Mouse (Mus musculus) natural killer cell, adult 2 months (primary cell): ENCODE results near the gene Lrrc34.

ENCODE experiments used
- DNase-seq, 2 experiments: peaks; one replicate each; pipeline ENCODE4 v3.0.0; 2022; ENCODE audit warnings: low spot score in 2 of 2

Gene Lrrc34

DNA sequence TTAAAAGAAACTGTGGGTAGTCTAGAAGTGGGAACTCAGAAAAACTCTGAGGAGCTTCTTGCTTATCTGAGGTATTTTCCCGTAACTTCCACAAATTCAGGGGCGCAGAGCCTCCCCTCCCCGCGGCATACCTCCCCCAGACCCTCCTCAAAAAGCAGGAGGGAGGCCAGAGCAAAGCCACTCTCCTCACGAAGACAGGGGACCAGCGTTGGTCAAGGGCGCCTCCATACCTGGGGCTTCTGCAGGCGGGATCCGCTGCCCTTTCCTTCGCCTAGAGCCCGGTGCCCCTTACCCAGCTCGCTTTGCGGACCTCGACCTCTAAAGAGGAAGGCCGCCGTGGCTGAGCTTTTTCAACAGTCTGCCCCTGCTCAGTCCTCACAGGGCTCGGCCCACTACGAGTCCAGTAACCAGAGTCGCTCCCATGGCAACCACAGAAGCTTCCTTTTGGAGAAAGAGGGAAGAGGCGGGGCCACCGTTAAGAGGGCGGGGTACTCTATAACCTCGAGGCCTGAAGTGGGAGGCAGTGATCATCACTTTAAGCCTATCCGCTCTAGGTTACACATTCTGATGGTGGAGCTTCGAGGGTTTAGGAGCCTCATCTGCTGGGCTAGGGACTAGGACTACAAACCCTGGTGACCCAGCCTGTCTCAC, at the start of gene Lrrc34:
Gene Lrrc34 (minus strand): TSS at position 430 of the 651 bp plus-strand sequence.
- DNase-seq = no peak

DNA sequence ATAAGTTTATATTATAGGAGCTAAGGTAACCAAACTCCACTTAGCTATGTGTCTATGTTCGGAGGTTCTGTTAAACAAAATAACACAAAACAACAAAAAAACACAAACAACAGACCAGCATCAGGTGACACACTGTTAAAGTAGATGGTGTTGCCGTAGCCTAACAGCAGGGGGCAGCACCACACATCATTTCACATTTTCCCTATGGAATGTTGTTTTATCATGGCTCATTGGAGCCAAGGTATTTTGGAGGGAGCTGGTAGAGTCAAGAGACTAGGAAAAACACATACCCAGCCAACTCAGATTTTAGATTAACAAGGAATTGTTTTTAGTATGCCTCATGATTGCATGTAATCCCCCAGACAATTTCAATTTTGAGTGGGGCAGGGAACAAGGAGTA, 48.7 kb upstream of the Lrrc34 start:
- no peak for DNase-seq

DNA sequence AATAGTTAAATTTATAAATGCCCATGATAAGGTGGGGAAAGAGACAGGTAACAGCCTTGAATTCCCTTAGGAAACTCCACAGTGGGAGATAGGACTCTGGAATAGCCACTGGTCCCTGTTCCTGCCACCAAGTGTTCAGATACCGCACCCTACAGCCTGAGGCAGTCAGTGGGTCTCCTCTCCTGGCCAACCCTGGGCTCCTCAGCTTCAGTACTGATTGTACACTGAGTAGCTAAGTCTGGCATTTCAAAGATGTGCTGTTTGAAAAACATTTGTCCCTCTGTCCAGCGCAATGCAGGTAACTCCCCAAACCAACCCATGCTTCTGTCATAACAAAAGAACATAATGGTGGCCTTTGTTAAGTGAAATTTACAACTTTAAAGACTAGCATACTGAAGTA, 48.0 kb upstream of the Lrrc34 start:
- no peak for DNase-seq

DNA sequence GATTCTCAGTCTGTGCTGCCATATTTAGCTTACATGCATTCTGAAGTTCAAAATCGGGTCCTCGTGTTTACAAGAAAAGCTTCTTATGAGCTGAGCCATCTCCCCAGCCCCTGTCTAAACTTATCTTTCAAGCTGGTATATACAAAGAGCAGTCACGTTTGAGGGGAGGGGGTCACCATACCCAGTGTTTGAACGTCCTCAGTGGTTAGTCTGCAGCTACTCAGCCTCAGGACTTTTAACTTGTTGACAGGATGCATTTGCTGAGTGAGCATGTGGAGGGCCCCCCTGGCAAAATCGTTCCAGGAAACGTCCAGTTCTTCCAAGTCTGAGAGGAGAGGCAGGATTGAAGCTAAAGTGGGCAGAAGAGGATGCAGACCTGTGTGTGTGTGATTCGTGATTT, 43.3 kb upstream of the Lrrc34 start:
- no peak for DNase-seq

DNA sequence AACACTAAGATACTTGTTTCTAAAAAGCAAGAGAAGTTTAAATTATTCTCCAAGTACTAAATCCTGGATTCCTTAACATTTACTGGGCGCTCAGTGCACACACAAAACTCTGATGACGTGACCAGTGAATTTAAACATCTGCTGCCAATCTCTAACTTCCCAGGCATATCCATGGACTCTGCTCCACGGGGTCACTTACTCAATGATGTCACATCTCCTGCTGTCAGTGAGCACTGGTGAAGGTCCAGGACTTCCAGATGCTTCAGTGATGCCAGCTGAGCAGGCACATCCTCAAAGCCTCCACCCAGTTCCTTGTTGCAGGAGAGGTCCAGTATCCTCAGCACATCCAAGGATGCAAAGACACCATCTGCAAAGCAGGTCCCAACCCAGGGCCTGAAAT, 39.5 kb upstream of the Lrrc34 start:
- no peak for DNase-seq

DNA sequence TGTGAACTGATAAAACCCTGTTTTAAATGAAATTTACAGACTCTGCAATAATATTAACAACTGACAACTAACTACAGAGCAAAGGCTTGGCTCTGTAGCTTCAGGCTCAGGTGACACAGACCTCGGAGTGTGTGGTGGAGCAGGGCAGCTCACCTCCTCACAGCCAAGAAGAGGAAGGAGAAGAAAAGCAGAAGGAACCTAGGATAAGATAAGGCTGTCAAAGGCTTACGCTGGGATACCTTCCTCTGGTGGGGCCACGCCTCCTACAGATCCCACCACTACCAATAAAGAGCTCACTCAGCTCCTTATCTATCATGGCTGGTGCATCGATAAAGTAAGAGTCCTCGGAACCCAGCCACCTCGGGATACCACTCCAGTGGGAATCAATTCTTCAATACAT, 35.5 kb upstream of the Lrrc34 start:
- no peak for DNase-seq

DNA sequence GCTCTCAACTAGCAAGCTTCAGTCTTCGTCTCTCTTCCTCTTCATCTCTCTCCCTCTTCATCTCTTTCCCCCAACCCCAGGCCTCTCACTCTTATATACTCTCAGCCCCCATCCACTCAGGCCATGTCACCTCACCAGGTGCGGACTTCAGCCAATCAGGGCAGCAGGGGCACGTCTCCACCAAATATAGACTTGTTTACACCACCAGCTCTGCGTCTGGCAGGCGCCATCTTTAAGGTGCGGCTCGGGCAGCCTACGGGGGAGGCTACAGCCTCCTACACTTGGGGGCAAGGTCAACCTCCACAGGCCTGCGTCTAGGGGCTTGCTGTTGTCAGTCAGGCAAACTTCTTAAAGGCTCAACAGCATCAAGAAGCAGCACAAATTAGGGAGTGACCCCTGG, 10.8 kb upstream of the Lrrc34 start:
- no peak for DNase-seq

DNA sequence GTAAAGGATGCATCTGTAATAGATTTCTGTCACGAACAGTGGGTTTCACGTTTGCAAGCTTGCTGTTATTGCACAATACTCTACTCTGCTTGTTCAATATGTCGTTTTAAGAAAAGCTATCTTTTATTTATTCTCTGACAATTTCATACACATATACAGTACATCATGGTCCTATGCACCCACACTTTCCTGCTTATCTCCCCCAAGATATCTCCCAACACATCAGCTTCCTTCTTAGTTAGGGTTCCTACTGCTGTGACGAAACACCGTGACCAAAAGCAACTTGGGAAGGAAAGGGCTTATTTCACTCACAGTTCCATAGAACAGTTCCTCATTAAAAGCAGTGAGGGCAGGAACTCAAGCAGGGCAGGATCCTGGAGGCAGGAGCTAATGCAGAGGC, 8.3 kb upstream of the Lrrc34 start:
- no peak for DNase-seq

DNA sequence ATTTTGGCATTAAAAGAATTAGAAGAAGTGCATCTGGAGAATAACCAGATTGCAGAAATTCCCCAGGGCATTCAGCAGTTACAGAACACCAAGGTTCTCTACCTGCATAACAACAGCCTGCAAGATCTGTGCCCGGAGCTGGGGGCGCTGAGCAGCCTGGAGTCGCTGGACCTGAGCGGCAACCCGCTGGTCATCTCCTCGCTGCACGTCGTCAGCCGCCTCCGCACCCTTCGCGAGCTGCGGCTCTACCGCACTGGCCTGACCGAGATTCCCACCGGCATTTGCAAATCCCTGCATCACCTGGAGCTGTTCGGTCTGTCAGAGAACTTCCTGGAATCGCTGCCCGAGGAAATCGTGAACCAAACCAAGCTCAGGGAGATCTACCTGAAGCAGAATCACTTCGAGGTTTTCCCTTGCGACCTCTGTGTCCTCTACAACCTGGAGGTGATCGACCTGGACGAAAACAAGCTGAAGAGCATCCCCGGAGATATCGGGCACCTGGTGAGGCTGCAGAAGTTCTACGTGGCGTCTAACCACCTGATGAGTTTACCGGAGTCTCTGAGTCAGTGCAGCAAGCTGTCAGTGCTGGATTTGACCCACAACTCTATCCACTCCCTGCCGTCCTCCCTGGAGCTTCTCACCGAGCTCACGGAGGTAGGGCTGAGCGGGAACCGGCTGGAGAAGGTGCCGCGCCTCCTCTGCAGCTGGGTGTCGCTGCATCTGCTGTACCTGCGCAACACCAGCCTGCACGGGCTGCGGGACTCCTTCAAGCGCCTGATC, 2.6 kb upstream of the Lrrc34 start:
- DNase-seq = no peak

DNA sequence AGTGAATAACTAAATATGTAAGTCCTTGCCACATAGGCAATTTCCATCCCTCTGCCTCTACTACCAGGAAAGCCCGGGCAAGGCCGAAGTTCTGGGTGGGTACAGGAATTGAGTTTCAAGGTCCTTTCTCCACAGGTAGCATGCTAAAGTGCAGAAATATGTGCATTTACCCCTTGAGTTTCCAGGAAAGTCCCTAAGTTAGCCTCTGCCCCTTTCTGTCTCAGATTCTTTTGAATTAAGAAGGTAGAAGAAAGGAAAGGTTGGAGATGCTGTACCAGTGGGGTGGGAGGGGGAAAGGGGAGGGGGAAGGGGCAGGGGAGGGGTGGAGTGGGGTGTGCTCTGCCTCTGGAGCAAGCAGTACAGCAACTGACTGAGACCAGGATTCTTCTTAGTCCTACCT, 797 bp upstream of the Lrrc34 start:
- no peak for DNase-seq

DNA sequence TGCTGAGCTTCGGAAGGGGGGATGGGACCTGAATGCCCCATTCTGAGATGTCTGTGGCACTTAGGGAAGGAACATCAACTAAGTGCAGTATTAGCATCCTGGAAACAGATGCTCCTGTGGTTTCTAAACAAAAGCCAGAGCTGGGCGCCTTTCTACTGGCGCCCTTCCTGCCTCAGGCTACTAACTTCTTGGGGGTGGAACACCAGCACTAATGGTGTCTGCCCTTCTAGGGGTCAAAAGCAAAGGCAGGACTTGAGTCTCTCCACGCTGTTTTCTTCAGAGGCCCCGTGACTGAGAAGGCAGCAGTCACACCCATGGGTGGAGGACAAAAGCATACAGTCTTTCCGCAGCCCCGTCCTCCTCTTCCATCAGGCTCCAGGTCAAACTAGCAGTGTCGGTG, 908 bp downstream of the Lrrc34 start:
- no peak for DNase-seq

DNA sequence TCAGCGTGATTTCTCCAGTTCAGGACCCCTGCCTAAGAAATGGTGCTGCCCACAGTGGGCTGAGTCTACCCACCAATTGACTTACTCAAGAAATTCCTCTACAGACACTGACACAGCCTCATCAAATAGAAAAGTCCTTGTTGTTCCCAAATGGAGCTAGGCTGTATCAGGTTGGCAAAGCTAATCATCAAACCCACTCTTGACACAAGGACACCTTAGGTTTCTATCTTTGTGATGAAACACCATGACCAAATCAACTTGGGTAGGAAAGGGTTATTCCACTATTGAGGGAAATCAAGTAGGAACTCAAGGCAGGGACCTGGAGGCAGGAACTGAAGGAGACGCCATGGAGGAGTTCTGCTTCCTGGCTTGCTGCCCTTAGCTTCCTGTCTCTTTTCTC, 3.5 kb downstream of the Lrrc34 start, which contains the start of gene Lrriq4:
Gene Lrriq4 (plus strand): TSS at position 301 of the 400 bp plus-strand sequence.
- no peak for DNase-seq

DNA sequence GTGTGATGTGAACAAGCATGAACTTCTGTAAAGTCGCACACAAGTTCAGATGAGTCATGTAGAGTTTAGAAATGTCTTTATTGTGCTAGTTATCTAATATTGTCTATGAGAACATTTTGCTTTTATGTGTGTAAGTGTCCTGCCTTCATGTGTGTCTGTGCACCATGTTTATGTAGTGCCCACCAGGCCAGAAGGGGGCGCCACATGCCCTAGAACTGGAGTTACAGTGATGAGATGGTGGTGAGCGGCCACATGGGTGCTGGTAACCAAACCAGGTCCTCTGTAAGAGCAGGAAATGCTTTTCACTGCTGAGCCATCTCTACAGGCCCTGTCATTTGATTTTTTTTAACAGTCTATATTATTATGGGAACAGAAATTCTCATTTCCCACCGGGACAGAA, 12.0 kb downstream of the Lrrc34 start:
- DNase-seq = no peak

DNA sequence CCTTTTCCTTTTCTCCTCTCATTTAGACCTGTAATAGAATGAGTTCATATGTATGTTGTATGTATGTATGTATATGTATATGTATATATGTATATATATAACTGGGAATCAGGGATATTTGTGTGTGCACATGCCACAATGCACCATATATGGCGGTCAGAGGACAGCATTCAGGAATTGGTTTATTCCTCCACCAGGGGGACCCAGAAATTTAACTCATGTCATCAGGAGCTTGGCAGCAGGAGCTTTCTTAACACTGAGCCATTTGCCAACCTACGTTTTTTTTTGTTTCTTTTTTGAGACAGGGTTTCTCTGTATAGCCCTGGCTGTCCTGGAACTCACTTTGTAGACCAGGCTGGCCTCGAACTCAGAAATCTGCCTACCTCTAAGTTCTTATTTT, 14.0 kb downstream of the Lrrc34 start:
- DNase-seq = no peak

DNA sequence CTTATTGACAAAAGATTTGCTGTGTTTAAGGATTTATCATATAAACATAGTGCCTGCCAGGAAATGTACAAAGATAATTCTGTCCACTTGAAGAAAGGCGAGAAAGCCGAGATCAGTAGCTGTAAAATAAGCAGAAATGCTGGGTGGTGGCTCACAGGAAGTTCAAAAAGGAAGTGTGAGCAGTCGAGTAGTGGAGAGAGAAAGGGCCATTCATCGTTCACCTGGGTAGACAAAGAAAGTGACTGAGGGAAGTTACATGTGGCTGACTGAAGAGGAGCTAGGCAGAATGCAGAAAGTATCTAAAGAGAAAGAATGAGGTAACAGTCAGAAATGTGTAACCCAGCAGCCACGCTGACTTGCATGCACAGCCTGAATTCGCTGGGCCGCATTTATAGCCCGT, 27.5 kb downstream of the Lrrc34 start:
- DNase-seq = peak in 1 of 2 experiments; percentile 22

DNA sequence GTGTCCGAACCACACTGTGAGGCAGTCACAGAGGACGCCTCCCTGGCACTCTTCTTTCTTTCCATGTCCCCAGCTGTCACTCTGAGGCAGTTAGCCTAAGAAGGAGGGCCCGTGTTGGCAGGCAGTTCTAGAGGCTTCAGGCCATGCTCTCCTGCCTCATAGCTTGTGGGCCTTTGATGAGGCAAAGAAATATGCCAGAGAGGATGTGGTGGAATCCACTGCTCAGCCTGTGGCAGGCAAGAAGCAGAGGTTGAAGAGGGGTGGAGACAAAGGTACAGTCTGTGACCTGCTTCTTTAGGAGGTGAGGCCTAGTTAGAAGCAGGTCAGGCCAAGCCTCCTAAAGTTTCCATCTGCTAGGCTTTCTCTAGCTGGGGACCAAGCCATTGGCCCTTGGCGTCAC, 36.7 kb downstream of the Lrrc34 start:
- DNase-seq = no peak

DNA sequence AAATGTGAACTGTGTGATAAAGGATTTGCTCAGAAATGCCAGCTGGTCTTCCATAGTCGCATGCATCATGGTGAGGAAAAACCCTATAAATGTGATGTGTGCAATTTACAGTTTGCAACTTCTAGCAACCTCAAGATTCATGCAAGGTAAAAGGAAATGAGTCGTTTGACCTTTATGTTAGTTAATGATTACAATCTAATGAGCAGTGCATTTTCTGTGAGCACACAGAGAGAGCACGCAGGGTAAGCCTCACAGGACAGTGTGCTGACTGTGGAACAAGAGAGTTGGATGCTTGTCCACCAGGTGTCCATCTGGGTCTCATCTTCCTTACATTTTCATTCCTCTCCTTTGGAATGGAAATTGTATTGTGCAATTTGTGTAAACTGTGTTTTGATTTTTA, 38.7 kb downstream of the Lrrc34 start:
- DNase-seq = no peak

DNA sequence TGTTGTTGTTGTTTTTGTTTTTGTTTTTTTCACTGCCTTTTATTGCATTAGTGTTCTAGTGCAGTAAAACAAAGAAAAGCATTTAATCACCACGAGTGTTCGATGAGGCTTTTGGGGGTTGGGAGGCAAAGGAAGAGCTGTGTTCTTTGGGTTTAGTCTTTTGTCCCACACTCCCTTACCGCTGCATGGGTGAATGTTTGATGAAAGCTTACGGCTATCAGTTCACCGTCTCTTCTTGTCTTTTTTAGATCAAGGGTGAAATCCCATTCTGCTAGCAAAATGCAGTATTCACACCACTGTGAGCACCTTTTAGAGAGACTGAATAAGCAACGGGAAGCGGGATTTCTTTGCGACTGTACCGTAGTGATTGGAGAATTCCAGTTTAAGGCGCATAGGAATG, 44.4 kb downstream of the Lrrc34 start:
- no peak for DNase-seq

DNA sequence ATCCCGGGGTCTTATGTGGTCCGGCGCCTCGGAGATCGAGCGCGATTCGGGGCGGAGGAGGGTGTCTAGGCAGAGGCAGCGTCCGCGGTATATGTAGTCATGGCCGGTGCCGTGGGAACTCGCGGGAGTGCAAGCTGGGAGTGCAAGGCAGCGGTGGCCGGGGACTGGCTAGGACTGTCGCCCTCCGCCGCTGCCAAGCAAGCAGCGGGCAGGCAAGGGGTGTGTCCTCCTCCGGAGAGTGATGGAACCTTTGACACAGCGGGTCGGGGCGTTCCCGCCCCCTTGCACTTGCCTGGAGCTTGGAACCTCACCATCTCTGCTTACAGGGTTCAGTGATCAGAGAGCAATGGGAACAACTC, 45.0 kb downstream of the Lrrc34 start:
- peak in 1 of 2 experiments; percentile 84 for DNase-seq

DNA sequence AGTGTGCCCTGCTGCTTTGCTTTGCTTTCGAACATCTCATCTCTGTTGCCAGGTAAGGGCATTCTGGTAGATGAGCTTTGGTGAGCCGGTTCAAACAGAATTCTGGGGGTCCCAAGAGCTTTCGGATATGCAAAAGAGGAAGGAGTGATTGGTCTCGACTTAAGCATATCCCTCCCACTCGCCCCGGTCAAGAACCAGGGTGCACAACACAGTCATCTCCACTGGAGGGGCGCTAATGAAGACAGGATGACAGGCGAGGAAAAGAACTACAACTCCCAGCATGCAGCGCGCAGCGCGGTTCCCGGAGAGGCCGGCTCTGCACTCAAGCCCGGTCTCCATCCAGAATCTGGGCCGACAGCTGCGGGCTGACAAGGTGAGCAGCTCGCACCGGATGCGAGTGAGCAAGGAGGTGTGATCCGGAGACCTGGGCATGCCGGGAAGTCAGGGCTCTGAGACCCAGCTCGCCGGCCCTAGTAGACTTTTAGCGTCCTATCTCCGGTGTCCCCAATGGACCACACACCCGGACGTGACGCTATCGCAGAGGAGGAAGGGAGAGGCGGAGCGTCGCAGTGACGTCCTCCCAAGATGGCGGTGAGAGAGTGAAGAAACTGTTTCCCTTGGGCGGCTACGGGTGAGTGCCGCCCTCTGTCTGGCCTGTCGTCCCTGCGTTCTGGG, 45.5 kb downstream of the Lrrc34 start, which contains the start of gene Mynn:
Gene Mynn (plus strand): TSS at position 1 of the 675 bp plus-strand sequence.
- peak; percentile 98 for DNase-seq

DNA sequence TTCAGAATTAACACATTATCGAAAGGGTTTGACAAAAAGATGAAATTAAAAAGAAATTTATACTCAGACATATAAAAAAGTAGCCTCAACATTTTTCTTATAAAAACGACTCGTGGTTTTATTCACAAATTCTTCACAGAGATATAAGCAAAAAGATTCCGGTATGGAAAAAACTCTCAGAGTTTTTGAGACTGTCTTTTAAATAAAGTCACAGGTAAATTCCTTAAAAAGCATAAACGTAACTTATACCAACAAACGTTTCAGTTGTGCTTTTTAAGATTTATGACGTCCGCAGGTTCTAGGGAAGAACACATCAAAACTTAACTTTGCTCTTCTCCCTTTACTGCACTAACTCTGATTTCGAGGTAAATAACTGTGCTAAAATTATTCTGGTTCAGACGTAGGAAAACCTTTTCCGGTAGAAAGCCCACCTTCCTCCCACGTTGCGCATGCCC, 46.0 kb downstream of the Lrrc34 start:
- DNase-seq = no peak

DNA sequence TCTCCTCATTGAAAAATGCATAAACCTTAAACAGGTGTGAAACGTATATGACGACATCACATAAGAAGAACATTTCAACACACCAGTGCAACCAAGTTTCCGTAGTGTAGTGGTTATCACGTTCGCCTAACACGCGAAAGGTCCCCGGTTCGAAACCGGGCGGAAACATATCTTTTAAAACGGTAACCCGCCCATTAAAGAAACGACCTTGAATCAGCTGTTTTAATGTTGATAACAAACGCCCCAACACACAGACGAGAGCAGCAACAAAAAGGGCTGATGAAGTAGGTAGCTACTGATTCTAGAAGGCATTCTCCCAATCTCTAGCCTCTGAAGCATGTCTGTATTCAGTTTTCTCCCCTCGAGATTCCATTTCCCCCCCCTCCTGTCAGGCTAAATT, 46.5 kb downstream of the Lrrc34 start:
- peak; percentile 92 to 93 for DNase-seq

DNA sequence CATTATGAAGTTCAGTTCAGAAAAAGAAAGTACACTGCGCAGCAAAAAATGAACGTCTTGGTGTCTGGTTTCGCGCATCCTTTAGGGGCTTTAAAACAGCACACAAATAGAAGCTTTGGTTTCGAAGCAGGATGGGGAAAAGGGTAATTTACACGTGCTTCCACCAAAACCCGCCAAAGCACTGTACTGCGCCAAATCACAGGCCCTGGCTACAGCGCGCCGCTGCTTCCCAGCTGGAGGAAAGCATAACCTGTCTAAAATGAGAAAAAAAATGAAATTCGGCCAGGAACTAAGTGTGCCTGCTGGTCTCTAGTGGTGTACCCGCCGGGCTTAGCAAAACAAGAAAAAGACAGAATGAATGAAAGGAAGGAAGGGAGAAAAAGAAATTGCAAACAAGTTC, 47.0 kb downstream of the Lrrc34 start:
- peak in 1 of 2 experiments; percentile 52 for DNase-seq
